Mouse (Mus musculus) MEL (cell line): ENCODE measurements around the gene Gpr15. TPM values are rescaled to one million over a fixed set of nuclear protein-coding genes. Genes with fewer than 3 reads are reported as not detected.

ENCODE experiments used
- DNase-seq: peaks from one replicate; pipeline ENCODE4 v3.0.0; 2011; ENCODE audit warnings: low read depth, low spot score
- H3K27ac ChIP-seq: 2 replicates; pipeline ENCODE4 v1.5.1; 2012; ENCODE audit warnings: low read depth, mild to moderate bottlenecking, control low read depth, low read length, moderate library complexity; ENCODE audit not compliant: control insufficient read depth
- H3K27me3 ChIP-seq, 2 experiments: fragments of 150-350 bp in 1 of 2; sonication (generic) in 1 of 2; 2 replicates each; pipeline ENCODE4 v1.6.1; 2012; ENCODE audit warnings: low read length in 2 of 2, mild to moderate bottlenecking in 2 of 2, improper control_type of control experiment in 1 of 2, moderate library complexity in 1 of 2; ENCODE audit not compliant: insufficient read depth in 2 of 2, control insufficient read depth in 1 of 2
- H3K36me3 ChIP-seq, 2 experiments: 2 replicates each; pipeline ENCODE4 v1.6.1; 2012 to 2014; ENCODE audit warnings: low read length in 2 of 2, improper control_type of control experiment in 1 of 2, inconsistent platforms in 1 of 2, mild to moderate bottlenecking in 1 of 2; ENCODE audit not compliant: insufficient read depth in 2 of 2, control insufficient read depth in 1 of 2
- H3K4me1 ChIP-seq, 2 experiments: fragments of 150-350 bp in 1 of 2; sonication (generic) in 1 of 2; 2 replicates each; pipeline ENCODE4 v1.6.1; 2012; ENCODE audit warnings: low read length in 2 of 2, improper control_type of control experiment in 1 of 2, mild to moderate bottlenecking in 1 of 2; ENCODE audit not compliant: insufficient read depth in 2 of 2, control insufficient read depth in 1 of 2
- H3K4me3 ChIP-seq, 2 experiments: fragments of 150-350 bp in 1 of 2; sonication (generic) in 1 of 2; 2 replicates each; pipeline ENCODE4 v1.5.1; 2012; ENCODE audit warnings: low read depth in 2 of 2, low read length in 2 of 2, mild to moderate bottlenecking in 2 of 2, moderate library complexity in 2 of 2, control low read depth in 1 of 2, improper control_type of control experiment in 1 of 2; ENCODE audit not compliant: control insufficient read depth in 1 of 2, insufficient read depth in 1 of 2
- H3K79me2 ChIP-seq: 2 replicates; pipeline ENCODE4 v1.6.1; 2012; ENCODE audit warnings: mild to moderate bottlenecking, low read length, moderate library complexity; ENCODE audit not compliant: control insufficient read depth, poor library complexity, insufficient read depth
- H3K9ac ChIP-seq: 2 replicates; pipeline ENCODE4 v1.6.1; 2012; ENCODE audit warnings: low read depth, mild to moderate bottlenecking, control low read depth, low read length, moderate library complexity; ENCODE audit not compliant: control insufficient read depth, poor library complexity, severe bottlenecking
- H3K9me3 ChIP-seq: fragments of 150-350 bp; sonication (generic); replicated peaks from 2 replicates; pipeline ENCODE4 v1.6.1; 2012; ENCODE audit warnings: mild to moderate bottlenecking, low read length, improper control_type of control experiment, moderate library complexity; ENCODE audit not compliant: insufficient read depth
- BHLHE40 ChIP-seq: IDR thresholded peaks from 2 replicates; pipeline ENCODE4 v1.6.1; 2012; ENCODE audit warnings: low read depth, mild to moderate bottlenecking, inconsistent platforms, low read length, improper control_type of control experiment, borderline replicate concordance
- CHD2 ChIP-seq: IDR thresholded peaks from 2 replicates; pipeline ENCODE4 v1.6.1; 2011; ENCODE audit warnings: low read length, improper control_type of control experiment
- E2F4 ChIP-seq: IDR thresholded peaks from 2 replicates; pipeline ENCODE4 v1.6.1; 2011; ENCODE audit warnings: low read depth, low read length, improper control_type of control experiment, borderline replicate concordance
- ELF1 ChIP-seq: IDR thresholded peaks from 2 replicates; pipeline ENCODE4 v1.6.1; 2014; ENCODE audit warnings: low read depth, mild to moderate bottlenecking, inconsistent platforms, low read length, improper control_type of control experiment, moderate library complexity
- EP300 ChIP-seq, 2 experiments: IDR thresholded peaks; 2 replicates each; pipeline ENCODE4 v1.6.1; 2011; ENCODE audit warnings: improper control_type of control experiment in 2 of 2, low read length in 2 of 2, low read depth in 1 of 2, mild to moderate bottlenecking in 1 of 2
- ETS1 ChIP-seq: IDR thresholded peaks from 2 replicates; pipeline ENCODE4 v1.6.1; 2012; ENCODE audit warnings: low read depth, mild to moderate bottlenecking, inconsistent platforms, low read length, improper control_type of control experiment, moderate library complexity
- GATA1 ChIP-seq: IDR thresholded peaks from 2 replicates; pipeline ENCODE4 v1.6.1; 2011; ENCODE audit warnings: low read depth, low read length, improper control_type of control experiment
- JUND ChIP-seq: IDR thresholded peaks from 2 replicates; pipeline ENCODE4 v1.6.1; 2011; ENCODE audit warnings: low read depth, mild to moderate bottlenecking, improper control_type of control experiment, low read length
- MAFK ChIP-seq: IDR thresholded peaks from 2 replicates; pipeline ENCODE4 v1.6.1; 2011; ENCODE audit warnings: low read depth, mild to moderate bottlenecking, low read length, improper control_type of control experiment, borderline replicate concordance
- MYB ChIP-seq: IDR thresholded peaks from 2 replicates; pipeline ENCODE4 v1.6.1; 2011; ENCODE audit warnings: mild to moderate bottlenecking, low read depth, low read length, improper control_type of control experiment
- MYC ChIP-seq: IDR thresholded peaks from 2 replicates; pipeline ENCODE4 v1.6.1; 2011; ENCODE audit warnings: low read depth, mild to moderate bottlenecking, low read length, improper control_type of control experiment, moderate library complexity
- NELFE ChIP-seq: IDR thresholded peaks from 2 replicates; pipeline ENCODE4 v1.6.1; 2011; ENCODE audit warnings: low read depth, low read length, improper control_type of control experiment
- POLR2A ChIP-seq, 2 experiments: IDR thresholded peaks; 2 replicates each; pipeline ENCODE4 v1.6.1; 2011 to 2012; ENCODE audit warnings: low read length in 2 of 2, mild to moderate bottlenecking in 2 of 2, control low read depth in 1 of 2, improper control_type of control experiment in 1 of 2, low read depth in 1 of 2, moderate library complexity in 1 of 2; ENCODE audit not compliant: control insufficient read depth in 1 of 2, insufficient read depth in 1 of 2, poor library complexity in 1 of 2
- POLR2AphosphoS2 ChIP-seq: IDR thresholded peaks from 2 replicates; pipeline ENCODE4 v1.6.1; 2011; ENCODE audit warnings: low read length, improper control_type of control experiment
- POLR2AphosphoS5 ChIP-seq: IDR thresholded peaks from 2 replicates; pipeline ENCODE4 v1.6.1; 2012; ENCODE audit warnings: low read depth, borderline replicate concordance, mild to moderate bottlenecking, inconsistent platforms, low read length, moderate library complexity, mixed read lengths
- SIN3A ChIP-seq: IDR thresholded peaks from 2 replicates; pipeline ENCODE4 v1.6.1; 2012; ENCODE audit warnings: low read length, improper control_type of control experiment, inconsistent platforms
- TAL1 ChIP-seq: IDR thresholded peaks from 2 replicates; pipeline ENCODE4 v1.6.1; 2012; ENCODE audit warnings: mild to moderate bottlenecking, inconsistent platforms, low read length, moderate library complexity, mixed read lengths
- TCF12 ChIP-seq: IDR thresholded peaks from 2 replicates; pipeline ENCODE4 v1.6.1; 2014; ENCODE audit warnings: low read depth, mild to moderate bottlenecking, inconsistent platforms, low read length, improper control_type of control experiment, moderate library complexity
- USF1 ChIP-seq: IDR thresholded peaks from 2 replicates; pipeline ENCODE4 v1.6.1; 2014; ENCODE audit warnings: low read depth, mild to moderate bottlenecking, inconsistent platforms, low read length, improper control_type of control experiment, moderate library complexity
- USF2 ChIP-seq, 2 experiments: IDR thresholded peaks; 2 replicates each; pipeline ENCODE4 v1.6.1; 2011 to 2012; ENCODE audit warnings: improper control_type of control experiment in 2 of 2, low read length in 2 of 2, borderline replicate concordance in 1 of 2, inconsistent platforms in 1 of 2, low read depth in 1 of 2, mild to moderate bottlenecking in 1 of 2; ENCODE audit not compliant: insufficient read depth in 1 of 2
- ZC3H11A ChIP-seq: IDR thresholded peaks from 2 replicates; pipeline ENCODE4 v1.6.1; 2012; ENCODE audit warnings: low read depth, mild to moderate bottlenecking, inconsistent platforms, low read length, improper control_type of control experiment
- ZNF384 ChIP-seq: IDR thresholded peaks from 2 replicates; pipeline ENCODE4 v1.6.1; 2012; ENCODE audit warnings: low read depth, mild to moderate bottlenecking, inconsistent platforms, low read length, improper control_type of control experiment
- polyA plus RNA-seq, 2 experiments: library from polyadenylated mRNA; stranded (reverse) in 1 of 2; unstranded in 1 of 2; fragments of >175 nt in 1 of 2; fragments of >200 nt in 1 of 2; gene quantifications; 2 replicates each; pipeline versions ENCODE4 v1.2.1 to v1.2.4; 2012; ENCODE audit warnings: low replicate concordance in 2 of 2, low read depth in 1 of 2; ENCODE audit not compliant: insufficient read length in 2 of 2, insufficient read depth in 1 of 2, missing spikeins in 1 of 2
- total RNA-seq: library from RNA; depleted of rRNA; stranded (reverse); fragments of 300-350 nt; gene quantifications from 2 replicates; pipeline ENCODE4 v1.2.3, GENCODE M21; 2012

Gene Gpr15
- total and polyA plus RNA-seq, 3 experiments: not detected

DNA sequence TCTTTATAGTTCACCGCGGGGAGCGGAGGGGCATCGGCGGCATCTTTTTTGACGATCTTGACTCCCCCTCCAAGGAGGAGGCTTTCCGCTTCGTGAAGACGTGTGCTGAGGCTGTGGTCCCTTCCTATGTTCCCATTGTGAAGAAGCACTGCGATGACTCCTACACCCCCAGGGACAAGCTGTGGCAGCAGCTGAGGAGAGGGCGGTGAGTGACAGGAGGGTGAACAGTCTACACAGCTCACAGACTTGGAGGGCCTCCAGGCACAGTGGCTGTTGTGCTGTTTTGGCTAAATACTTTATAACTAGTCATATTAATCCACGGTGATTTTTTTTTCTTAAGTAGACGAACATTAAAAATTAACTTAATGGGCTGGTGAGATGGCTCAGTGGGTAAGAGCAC is 43.6 kb downstream of the Gpr15 start:
- Histone ChIP-seq H3K27ac (no peak overlapping the region), H3K4me1 (peaks cover 7 to 11% of the 10 kb centered on the region in 2 experiments), H3K79me2 (peaks cover 37% of the 10 kb centered on the region), H3K4me3 (no peak overlapping the region), H3K9me3 (no peaks in the 10 kb centered on the region), H3K9ac (no peak overlapping the region), H3K36me3 (peaks cover 28 to 53% of the 10 kb centered on the region in 2 experiments), H3K27me3 (no peaks in the 10 kb centered on the region)
- TF ChIP-seq POLR2AphosphoS5 (no peak), MYC (no peak), POLR2A (IDR thresholded peaks at IDR 0.05; ENCODE audit: control insufficient read depth in 1 of 2, insufficient read depth in 1 of 2, low read depth in 1 of 2, low read length in 2 of 2, poor library complexity in 1 of 2) (no peak), CHD2 (no peak), TCF12 (no peak), MAFK (no peak), USF2 (IDR thresholded peaks at IDR 0.05; ENCODE audit: borderline replicate concordance in 1 of 2, insufficient read depth in 1 of 2, low read depth in 1 of 2, low read length in 2 of 2) (no peak), JUND (no peak), GATA1 (no peak), SIN3A (no peak), POLR2AphosphoS2 (no peak), E2F4 (no peak), ZNF384 (no peak), TAL1 (no peak), EP300 (IDR thresholded peaks at IDR 0.05; ENCODE audit: low read depth in 1 of 2, low read length in 2 of 2) (no peak), ELF1 (no peak), ZC3H11A (no peak), ETS1 (no peak), NELFE (no peak), BHLHE40 (no peak)
- DNase-seq: no peak

DNA sequence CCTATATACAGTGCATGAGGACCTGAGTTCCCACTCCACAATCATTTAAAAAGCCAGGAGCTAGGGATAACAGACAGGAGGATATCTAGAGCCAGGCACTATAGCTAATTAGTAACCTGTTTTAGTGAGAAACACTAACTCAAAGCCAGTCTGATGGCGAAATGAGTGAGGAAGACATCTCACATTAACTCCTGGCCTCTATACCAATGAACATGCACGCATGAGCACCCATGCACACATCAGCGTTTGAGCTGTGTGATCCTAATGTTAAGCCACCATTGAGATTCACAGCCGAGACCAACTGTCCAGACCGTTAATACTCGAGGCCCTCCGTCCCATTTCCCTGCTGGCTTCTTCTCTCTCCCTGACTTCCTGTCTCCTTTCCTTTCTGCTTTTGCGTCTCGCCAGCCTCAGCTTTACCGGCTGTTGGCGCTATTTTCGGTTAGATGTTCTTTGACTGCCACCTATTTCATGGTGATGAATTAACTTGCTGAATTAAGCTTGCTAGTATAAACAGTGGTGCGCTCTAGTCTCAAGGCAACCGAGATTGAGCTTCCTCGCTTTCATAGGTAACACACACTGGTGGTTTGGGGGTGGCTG is 45.0 kb downstream of the Gpr15 start:
- Histone ChIP-seq H3K9me3 (no peaks in the 10 kb centered on the region), H3K4me3 (no peak overlapping the region; a peak in 1 of 4 replicates), H3K79me2 (peaks cover 38% of the 10 kb centered on the region), H3K4me1 (peaks cover 8 to 11% of the 10 kb centered on the region in 2 experiments), H3K27me3 (no peaks in the 10 kb centered on the region), H3K27ac (no peak overlapping the region), H3K9ac (no peak overlapping the region), H3K36me3 (peaks cover 29 to 46% of the 10 kb centered on the region in 2 experiments)
- no peak for DNase-seq
- TF ChIP-seq NELFE (no peak), CHD2 (no peak), TCF12 (no peak), MYB (no peak), ZNF384 (no peak), USF1 (no peak)
